Mouse (Mus musculus): Measurements from ENCODE around the gene Fam208a. TPM values are rescaled to one million over a fixed set of nuclear protein-coding genes. Genes with fewer than 3 reads are reported as not detected.

The Fam208a gene
- polyA plus RNA-seq, 1 experiment from 2014 or later, result 18.6 TPM

- peaks cover 14% of the 10 kb centered on the region for H3K9me3 ChIP-seq (ENCODE audit: control insufficient read depth, low read length)
- H3K27ac ChIP-seq (ENCODE audit: low read depth, low read length), result no peak overlapping the region
- WGBS, result 93% methylated on average over 4 of the region's 4 CpGs
- H3K4me1 ChIP-seq (ENCODE audit: control insufficient read depth, insufficient read depth, low read length), result no peaks in the 10 kb centered on the region
- H3K9ac ChIP-seq (ENCODE audit: low read depth, low read length), result no peak overlapping the region
- no peak overlapping the region for H3K4me2 ChIP-seq (replicated peaks; ENCODE audit: low read depth, low read length)
- no peak for ATAC-seq (ENCODE audit: low FRiP score, low TSS enrichment)
- no peaks in the 10 kb centered on the region for H3K27me3 ChIP-seq (ENCODE audit: control insufficient read depth, insufficient read depth, low read length)
- peaks cover 9% of the 10 kb centered on the region for H3K36me3 ChIP-seq (ENCODE audit: control insufficient read depth, insufficient read depth, low read length)
- H3K4me3 ChIP-seq (ENCODE audit: low read length), result no peak overlapping the region; the same call in 1 of the 2 replicates
Observed at GRCm38 (mm10) chr14:27430280-27430679, 1.6 kb downstream of the Fam208a start.

- no peak overlapping the region for H3K4me3 ChIP-seq (ENCODE audit: low read length)
- H3K4me2 ChIP-seq (replicated peaks; ENCODE audit: low read depth, low read length), result no peak overlapping the region
- H3K4me1 ChIP-seq (ENCODE audit: control insufficient read depth, insufficient read depth, low read length), result no peaks in the 10 kb centered on the region
- H3K27me3 ChIP-seq (ENCODE audit: control insufficient read depth, insufficient read depth, low read length), result no peaks in the 10 kb centered on the region
- WGBS, result 97% methylated on average over 2 of the region's 2 CpGs
- no peak overlapping the region for H3K27ac ChIP-seq (ENCODE audit: low read depth, low read length)
- peaks cover 9% of the 10 kb centered on the region for H3K36me3 ChIP-seq (ENCODE audit: control insufficient read depth, insufficient read depth, low read length)
- no peak overlapping the region for H3K9ac ChIP-seq (ENCODE audit: low read depth, low read length)
- no peak for ATAC-seq (ENCODE audit: low FRiP score, low TSS enrichment)
- peaks cover 14% of the 10 kb centered on the region for H3K9me3 ChIP-seq (ENCODE audit: control insufficient read depth, low read length)
Observed at GRCm38 (mm10) chr14:27432064-27432463, 3.4 kb downstream of the Fam208a start.

DNA sequence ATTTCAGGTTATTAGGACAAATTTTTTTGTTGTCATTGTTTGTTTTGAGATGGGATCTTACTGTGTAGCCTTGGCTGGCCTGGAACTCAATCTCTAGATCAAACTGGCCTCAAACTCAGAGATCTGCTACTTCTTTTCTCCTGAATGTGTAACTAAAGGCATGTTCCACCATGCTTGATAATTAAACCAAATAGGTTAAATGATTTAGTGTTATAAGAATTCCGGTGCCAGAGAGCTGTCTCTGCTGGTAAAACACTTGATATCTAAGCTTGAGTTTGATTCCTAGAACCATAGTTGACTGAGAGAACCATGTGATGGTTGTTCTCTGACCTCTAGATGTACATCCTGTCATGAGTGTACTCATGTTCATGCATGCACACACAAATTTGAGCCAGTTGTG lies 7.5 kb downstream of the Fam208a start:
- WGBS, result 97% methylated on average over 1 of the region's 1 CpGs
- ATAC-seq (ENCODE audit: low FRiP score, low TSS enrichment), result no peak
- no peaks in the 10 kb centered on the region for H3K4me1 ChIP-seq (ENCODE audit: control insufficient read depth, insufficient read depth, low read length)

DNA sequence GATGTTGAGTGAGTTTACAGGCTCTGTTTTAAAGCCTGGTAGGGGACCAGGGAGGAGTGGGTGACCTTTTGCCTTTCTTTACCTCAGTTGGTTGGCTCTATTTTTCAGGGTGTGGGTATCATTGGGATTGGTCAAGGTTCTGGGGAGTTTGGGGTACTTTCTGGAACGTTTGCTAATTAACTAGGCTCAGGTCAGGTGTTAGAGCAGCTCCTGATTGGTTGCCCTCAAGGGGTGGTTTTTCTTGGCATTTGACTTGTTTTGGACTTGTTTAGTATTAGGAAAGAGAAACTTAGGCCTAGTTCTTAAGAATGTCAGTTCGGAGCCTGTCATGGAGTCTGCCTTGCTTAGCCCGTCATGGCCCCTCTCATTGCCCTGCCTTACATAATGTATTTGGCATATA lies 8.2 kb downstream of the Fam208a start:
- H3K4me3 ChIP-seq (ENCODE audit: low read length), result no peak overlapping the region
- no peak overlapping the region for H3K27ac ChIP-seq (ENCODE audit: low read depth, low read length)
- 87% methylated on average over 3 of the region's 3 CpGs for WGBS
- H3K4me1 ChIP-seq (ENCODE audit: control insufficient read depth, insufficient read depth, low read length), result no peaks in the 10 kb centered on the region
- H3K4me2 ChIP-seq (replicated peaks; ENCODE audit: low read depth, low read length), result no peak overlapping the region
- no peaks in the 10 kb centered on the region; the same call in 1 of the 2 replicates for H3K9me3 ChIP-seq (ENCODE audit: control insufficient read depth, low read length)
- peaks cover 15% of the 10 kb centered on the region for H3K36me3 ChIP-seq (ENCODE audit: control insufficient read depth, insufficient read depth, low read length)
- H3K9ac ChIP-seq (ENCODE audit: low read depth, low read length), result no peak overlapping the region
- no peak for ATAC-seq (ENCODE audit: low FRiP score, low TSS enrichment)
- H3K27me3 ChIP-seq (ENCODE audit: control insufficient read depth, insufficient read depth, low read length), result no peaks in the 10 kb centered on the region

More for the DNA sequence above, 7.5 kb downstream of the Fam208a start:
- H3K9ac ChIP-seq (ENCODE audit: low read depth, low read length), result no peak overlapping the region
- H3K36me3 ChIP-seq (ENCODE audit: control insufficient read depth, insufficient read depth, low read length), result peaks cover 14% of the 10 kb centered on the region
- no peak overlapping the region for H3K4me3 ChIP-seq (ENCODE audit: low read length)
- H3K4me2 ChIP-seq (replicated peaks; ENCODE audit: low read depth, low read length), result no peak overlapping the region
- no peak overlapping the region for H3K27ac ChIP-seq (ENCODE audit: low read depth, low read length)
- peaks cover 2% of the 10 kb centered on the region; the same call in 1 of the 2 replicates for H3K9me3 ChIP-seq (ENCODE audit: control insufficient read depth, low read length)
- no peaks in the 10 kb centered on the region for H3K27me3 ChIP-seq (ENCODE audit: control insufficient read depth, insufficient read depth, low read length)

GRCm38 (mm10) chr14:27440921-27441320 lies 12.3 kb downstream of the Fam208a start:
- no peak for ATAC-seq (ENCODE audit: low FRiP score, low TSS enrichment)
- H3K9me3 ChIP-seq (ENCODE audit: control insufficient read depth, low read length), result no peaks in the 10 kb centered on the region
- H3K36me3 ChIP-seq (ENCODE audit: control insufficient read depth, insufficient read depth, low read length), result peaks cover 37% of the 10 kb centered on the region
- H3K4me2 ChIP-seq (replicated peaks; ENCODE audit: low read depth, low read length), result no peak overlapping the region
- H3K27me3 ChIP-seq (ENCODE audit: control insufficient read depth, insufficient read depth, low read length), result no peaks in the 10 kb centered on the region
- H3K9ac ChIP-seq (ENCODE audit: low read depth, low read length), result no peak overlapping the region
- H3K4me1 ChIP-seq (ENCODE audit: control insufficient read depth, insufficient read depth, low read length), result no peaks in the 10 kb centered on the region
- H3K27ac ChIP-seq (ENCODE audit: low read depth, low read length), result no peak overlapping the region
- H3K4me3 ChIP-seq (ENCODE audit: low read length), result no peak overlapping the region

GRCm38 (mm10) chr14:27444851-27445281 lies 16.2 kb downstream of the Fam208a start:
- Histone ChIP-seq H3K4me2 (replicated peaks; ENCODE audit: low read depth, low read length) (no peak overlapping the region), H3K4me1 (ENCODE audit: control insufficient read depth, insufficient read depth, low read length) (no peaks in the 10 kb centered on the region), H3K4me3 (ENCODE audit: low read length) (no peak overlapping the region), H3K27me3 (ENCODE audit: control insufficient read depth, insufficient read depth, low read length) (no peaks in the 10 kb centered on the region), H3K9ac (ENCODE audit: low read depth, low read length) (no peak overlapping the region), H3K27ac (ENCODE audit: low read depth, low read length) (no peak overlapping the region), H3K36me3 (ENCODE audit: control insufficient read depth, insufficient read depth, low read length) (peaks cover 65% of the 10 kb centered on the region), H3K9me3 (ENCODE audit: control insufficient read depth, low read length) (no peaks in the 10 kb centered on the region)
- 90% methylated on average over 2 of the region's 2 CpGs for WGBS
- no peak for ATAC-seq (ENCODE audit: low FRiP score, low TSS enrichment)

DNA sequence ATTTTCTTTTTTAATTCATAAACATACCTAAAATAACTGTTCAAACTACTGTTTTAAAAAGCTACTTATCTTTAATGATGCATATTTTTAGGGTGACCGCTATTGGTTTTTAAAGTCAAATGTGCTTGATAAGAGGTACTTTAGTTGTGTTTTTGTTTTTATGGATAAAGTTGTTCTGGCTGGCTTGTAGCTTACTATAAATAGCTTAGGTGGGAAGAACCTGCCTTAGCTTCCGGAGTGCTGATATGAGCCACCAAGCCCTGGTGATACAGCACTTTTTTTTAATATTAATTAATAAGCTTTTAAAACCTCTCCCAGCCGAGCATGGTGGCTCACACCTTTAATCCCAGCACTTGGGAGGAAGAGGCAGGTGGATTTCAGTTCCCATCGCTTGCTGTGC lies 18.3 kb downstream of the Fam208a start:
- no peak overlapping the region for H3K27ac ChIP-seq (ENCODE audit: low read depth, low read length)
- H3K4me1 ChIP-seq (ENCODE audit: control insufficient read depth, insufficient read depth, low read length), result no peaks in the 10 kb centered on the region
- no peaks in the 10 kb centered on the region for H3K9me3 ChIP-seq (ENCODE audit: control insufficient read depth, low read length)
- H3K36me3 ChIP-seq (ENCODE audit: control insufficient read depth, insufficient read depth, low read length), result peaks cover 64% of the 10 kb centered on the region
- no peak for ATAC-seq (ENCODE audit: low FRiP score, low TSS enrichment)
- H3K27me3 ChIP-seq (ENCODE audit: control insufficient read depth, insufficient read depth, low read length), result no peaks in the 10 kb centered on the region
- H3K4me2 ChIP-seq (replicated peaks; ENCODE audit: low read depth, low read length), result no peak overlapping the region
- H3K9ac ChIP-seq (ENCODE audit: low read depth, low read length), result no peak overlapping the region
- WGBS, result 92% methylated on average over 4 of the region's 4 CpGs
- H3K4me3 ChIP-seq (ENCODE audit: low read length), result no peak overlapping the region

DNA sequence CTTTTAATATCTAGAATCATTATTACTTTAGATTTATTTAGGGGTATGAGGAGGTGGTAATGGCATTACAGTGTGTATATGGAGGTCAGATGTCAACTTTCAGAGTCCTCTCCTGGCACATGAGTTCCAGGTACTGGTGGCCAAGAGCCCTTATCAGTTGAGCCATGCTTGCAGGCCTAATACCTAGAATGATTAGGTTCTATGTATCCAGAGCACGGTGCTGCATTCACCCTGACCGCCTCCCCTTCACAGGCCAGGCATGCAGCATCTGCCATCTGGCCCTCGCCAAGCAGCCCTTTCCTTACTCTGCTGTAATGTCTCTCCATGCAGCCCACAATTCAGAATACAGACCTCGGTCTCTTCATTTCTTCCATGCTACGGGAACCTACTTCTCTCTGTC lies 62.8 kb downstream of the Fam208a start:
- H3K9me3 ChIP-seq (ENCODE audit: control insufficient read depth, low read length), result no peaks in the 10 kb centered on the region
- H3K36me3 ChIP-seq (ENCODE audit: control insufficient read depth, insufficient read depth, low read length), result peaks cover 78% of the 10 kb centered on the region
- H3K4me2 ChIP-seq (replicated peaks; ENCODE audit: low read depth, low read length), result no peak overlapping the region
- no peak overlapping the region for H3K4me3 ChIP-seq (ENCODE audit: low read length)
- no peaks in the 10 kb centered on the region for H3K4me1 ChIP-seq (ENCODE audit: control insufficient read depth, insufficient read depth, low read length)
- no peaks in the 10 kb centered on the region for H3K27me3 ChIP-seq (ENCODE audit: control insufficient read depth, insufficient read depth, low read length)
- no peak overlapping the region for H3K27ac ChIP-seq (ENCODE audit: low read depth, low read length)
- WGBS, result 94% methylated on average over 5 of the region's 5 CpGs
- H3K9ac ChIP-seq (ENCODE audit: low read depth, low read length), result no peak overlapping the region
- no peak for ATAC-seq (ENCODE audit: low FRiP score, low TSS enrichment)

- Histone ChIP-seq H3K9me3 (ENCODE audit: control insufficient read depth, low read length) (no peaks in the 10 kb centered on the region), H3K36me3 (ENCODE audit: control insufficient read depth, insufficient read depth, low read length) (peaks cover 62% of the 10 kb centered on the region), H3K4me2 (replicated peaks; ENCODE audit: low read depth, low read length) (no peak overlapping the region), H3K4me1 (ENCODE audit: control insufficient read depth, insufficient read depth, low read length) (no peaks in the 10 kb centered on the region), H3K4me3 (ENCODE audit: low read length) (no peak overlapping the region), H3K9ac (ENCODE audit: low read depth, low read length) (no peak overlapping the region), H3K27ac (ENCODE audit: low read depth, low read length) (no peak overlapping the region), H3K27me3 (ENCODE audit: control insufficient read depth, insufficient read depth, low read length) (no peaks in the 10 kb centered on the region)
- ATAC-seq (ENCODE audit: low FRiP score, low TSS enrichment), result no peak
- 94% methylated on average over 4 of the region's 4 CpGs for WGBS
Observed at GRCm38 (mm10) chr14:27493516-27493915, 64.9 kb downstream of the Fam208a start.

Data from kidney, embryonic 14.5 days (tissue).